Mouse (Mus musculus) liver, postnatal 0 days (tissue): ENCODE data around the gene Mybpc3. TPM values are rescaled to one million over a fixed set of nuclear protein-coding genes. Genes with fewer than 3 reads are reported as not detected.

Experiments used
- ATAC-seq: fragments of 200-750 bp; cut with Nextera tagmentation; 2 replicates; pipeline ENCODE4 v1.8.0; 2017; ENCODE audit warnings: mild to moderate bottlenecking, moderate library complexity
- DNase-seq: peaks from one replicate; pipeline ENCODE4 v3.0.0-alpha.2; 2016
- H3K27ac ChIP-seq: fragments of 300-500 bp; sonication (generic); 2 replicates; pipeline ENCODE4 v1.5.1; 2014; ENCODE audit warnings: antibody characterized with exemption, moderate library complexity, mild to moderate bottlenecking, low read depth
- H3K27me3 ChIP-seq: fragments of 300-500 bp; sonication (generic); 2 replicates; pipeline ENCODE4 v1.6.1; 2014; ENCODE audit warnings: low read length, control low read depth, mixed read lengths; ENCODE audit not compliant: insufficient read depth
- H3K36me3 ChIP-seq: fragments of 300-500 bp; sonication (generic); replicated peaks from 2 replicates; pipeline ENCODE4 v1.6.1; 2014; ENCODE audit warnings: mild to moderate bottlenecking, control low read depth, low read length, moderate library complexity, mixed read lengths; ENCODE audit not compliant: insufficient read depth
- H3K4me1 ChIP-seq: fragments of 300-500 bp; sonication (generic); 2 replicates; pipeline ENCODE4 v1.6.1; 2014; ENCODE audit warnings: antibody characterized with exemption, mild to moderate bottlenecking, control low read depth; ENCODE audit not compliant: insufficient read depth
- H3K4me2 ChIP-seq: fragments of 300-500 bp; sonication (generic); 2 replicates; pipeline ENCODE4 v1.6.1; 2014; ENCODE audit warnings: low read depth, mild to moderate bottlenecking, low read length, moderate library complexity, mixed read lengths
- H3K4me3 ChIP-seq: fragments of 300-500 bp; sonication (generic); 2 replicates; pipeline ENCODE4 v1.5.1; 2014; ENCODE audit warnings: low read depth, low read length
- H3K9ac ChIP-seq: fragments of 300-500 bp; sonication (generic); replicated peaks from 2 replicates; pipeline ENCODE4 v1.6.1; 2014; ENCODE audit warnings: mild to moderate bottlenecking, moderate library complexity
- H3K9me3 ChIP-seq: fragments of 300-500 bp; sonication (generic); 2 replicates; pipeline ENCODE4 v1.6.1; 2016; ENCODE audit warnings: mild to moderate bottlenecking, control low read depth, low read length, mixed read lengths
- CTCF ChIP-seq: sonication (generic); IDR thresholded peaks from 2 replicates; pipeline ENCODE4 v1.5.1; 2016; ENCODE audit warnings: antibody characterized with exemption, low read depth
- EP300 ChIP-seq: IDR thresholded peaks from 2 replicates; pipeline ENCODE4 v1.6.1; 2016; ENCODE audit warnings: antibody characterized with exemption, low read depth, mild to moderate bottlenecking
- WGBS: fragments of 180-500 bp; shearing (Covaris S2); extraction: QIAGEN DNeasy Blood & Tissue Kit; methylation state at CpG from one replicate; pipeline ENCODE4 v1.1.7; 2014; ENCODE audit not compliant: insufficient replicate concordance; 5-methylcytosine and 5-hydroxymethylcytosine counted together
- polyA plus RNA-seq: library from polyadenylated mRNA; unstranded; fragments of >200 nt; fragmentation: Nextera tagmentation; extraction: Ambion mirVana; gene quantifications from 2 replicates; pipeline ENCODE4 v1.2.1, GENCODE M21; 2015

Gene Mybpc3
- polyA plus RNA-seq, 1 experiment from 2014 or later = 0.04 TPM

GRCm38 (mm10) chr2:91160591-91160990, 42.6 kb downstream of the Mybpc3 start:
- Histone ChIP-seq H3K4me2 (no peak overlapping the region), H3K9ac (no peak overlapping the region), H3K27ac (no peak overlapping the region), H3K9me3 (no peaks in the 10 kb centered on the region), H3K27me3 (no peaks in the 10 kb centered on the region), H3K36me3 (peaks cover 28% of the 10 kb centered on the region), H3K4me1 (no peaks in the 10 kb centered on the region), H3K4me3 (no peak overlapping the region)
- DNase-seq (no peak), ATAC-seq (no peak)
- WGBS = 78% methylated on average over 6 of the region's 6 CpGs
- TF ChIP-seq CTCF (no peak), EP300 (no peak)

GRCm38 (mm10) chr2:91162952-91163351, 45.0 kb downstream of the Mybpc3 start:
- Histone ChIP-seq H3K9ac (no peak overlapping the region), H3K4me2 (no peak overlapping the region), H3K4me1 (no peaks in the 10 kb centered on the region), H3K27ac (no peak overlapping the region), H3K27me3 (no peaks in the 10 kb centered on the region), H3K36me3 (peaks cover 37% of the 10 kb centered on the region), H3K4me3 (no peak overlapping the region), H3K9me3 (no peaks in the 10 kb centered on the region)
- TF ChIP-seq CTCF = no peak
- TF ChIP-seq EP300 = no peak
- DNase-seq (no peak), ATAC-seq (no peak)
- WGBS = 61% methylated on average over 4 of the region's 4 CpGs

GRCm38 (mm10) chr2:91163532-91163931, 45.6 kb downstream of the Mybpc3 start:
- Histone ChIP-seq H3K9me3 (no peaks in the 10 kb centered on the region), H3K4me3 (no peak overlapping the region), H3K9ac (no peak overlapping the region), H3K27me3 (no peaks in the 10 kb centered on the region), H3K4me1 (no peaks in the 10 kb centered on the region), H3K27ac (no peak overlapping the region), H3K4me2 (no peak overlapping the region), H3K36me3 (peaks cover 34% of the 10 kb centered on the region)
- no peak for TF ChIP-seq EP300
- no peak for TF ChIP-seq CTCF
- ATAC-seq (no peak), DNase-seq (no peak)
- WGBS = 71% methylated on average over 5 of the region's 5 CpGs

- no peak overlapping the region for H3K4me2 ChIP-seq
- ATAC-seq = peak; percentile 40; the same call in 1 of the 2 replicates
- no peaks in the 10 kb centered on the region for H3K9me3 ChIP-seq
- TF ChIP-seq CTCF = no peak
- no peak for TF ChIP-seq EP300
- no peak overlapping the region for H3K27ac ChIP-seq
- 51% methylated on average over 6 of the region's 6 CpGs for WGBS
- H3K27me3 ChIP-seq = no peaks in the 10 kb centered on the region
- H3K9ac ChIP-seq = no peak overlapping the region
- no peaks in the 10 kb centered on the region for H3K4me1 ChIP-seq
- H3K4me3 ChIP-seq = no peak overlapping the region
- peaks cover 34% of the 10 kb centered on the region for H3K36me3 ChIP-seq
- DNase-seq = no peak
These were observed 47.0 kb downstream of the Mybpc3 start for GRCm38 (mm10) chr2:91164991-91165390.

GRCm38 (mm10) chr2:91167629-91168028, 49.7 kb downstream of the Mybpc3 start:
- no peaks in the 10 kb centered on the region for H3K27me3 ChIP-seq
- H3K9ac ChIP-seq = no peak overlapping the region
- H3K4me1 ChIP-seq = no peaks in the 10 kb centered on the region
- no peaks in the 10 kb centered on the region for H3K9me3 ChIP-seq
- H3K4me2 ChIP-seq = no peak overlapping the region
- TF ChIP-seq CTCF (no peak), EP300 (no peak)
- no peak overlapping the region for H3K27ac ChIP-seq
- H3K4me3 ChIP-seq = no peak overlapping the region
- DNase-seq (no peak), ATAC-seq (no peak)
- H3K36me3 ChIP-seq = peaks cover 36% of the 10 kb centered on the region
- WGBS = 81% methylated on average over 4 of the region's 4 CpGs

GRCm38 (mm10) chr2:91169587-91170322, 51.8 kb downstream of the Mybpc3 start:
- no peak for DNase-seq
- Histone ChIP-seq H3K4me3 (no peak overlapping the region), H3K36me3 (peaks cover 27% of the 10 kb centered on the region), H3K4me1 (no peaks in the 10 kb centered on the region), H3K4me2 (no peak overlapping the region), H3K27me3 (no peaks in the 10 kb centered on the region), H3K9ac (no peak overlapping the region), H3K9me3 (no peaks in the 10 kb centered on the region), H3K27ac (no peak overlapping the region)
- no peak for ATAC-seq
- WGBS = 88% methylated on average over 25 of the region's 25 CpGs
- TF ChIP-seq CTCF = no peak
- no peak for TF ChIP-seq EP300
